Mouse (Mus musculus): ENCODE results near the gene Timp3. TPM values are rescaled to one million over a fixed set of nuclear protein-coding genes. Genes with fewer than 3 reads are reported as not detected.

The Timp3 gene
- total and polyA plus RNA-seq, 3 experiments = not detected

GRCm38 (mm10) chr10:86323275-86323994, 23.3 kb downstream of the Timp3 start:
- no peak overlapping the region for H3K9ac ChIP-seq (ENCODE audit: control insufficient read depth, low read depth, low read length, poor library complexity, severe bottlenecking)
- H3K4me3 ChIP-seq (ENCODE audit: control insufficient read depth in 1 of 2, insufficient read depth in 1 of 2, low read depth in 2 of 2, low read length in 2 of 2) = no peak overlapping the region
- H3K27me3 ChIP-seq (ENCODE audit: control insufficient read depth in 1 of 2, insufficient read depth in 2 of 2, low read length in 2 of 2) = no peaks in the 10 kb centered on the region
- no peak overlapping the region for H3K27ac ChIP-seq (ENCODE audit: control insufficient read depth, low read depth, low read length)
- TF ChIP-seq MAX (IDR thresholded peaks at IDR 0.05; ENCODE audit: low read length) = no peak
- TF ChIP-seq EP300 (IDR thresholded peaks at IDR 0.05; ENCODE audit: low read depth in 1 of 2, low read length in 2 of 2) = no peak
- no peak for TF ChIP-seq POLR2AphosphoS2 (IDR thresholded peaks at IDR 0.05; ENCODE audit: low read length)
- TF ChIP-seq MYC (IDR thresholded peaks at IDR 0.05; ENCODE audit: low read depth, low read length) = no peak
- no peak for TF ChIP-seq CHD2 (IDR thresholded peaks at IDR 0.05; ENCODE audit: low read length)
- TF ChIP-seq ETS1 (IDR thresholded peaks at IDR 0.05; ENCODE audit: low read depth, low read length) = no peak
- TF ChIP-seq HCFC1 (IDR thresholded peaks at IDR 0.05; ENCODE audit: low read depth, low read length) = no peak
- TF ChIP-seq GABPA (IDR thresholded peaks at IDR 0.05; ENCODE audit: low read depth, low read length) = no peak
- TF ChIP-seq POLR2AphosphoS5 (IDR thresholded peaks at IDR 0.05; ENCODE audit: borderline replicate concordance, low read depth, low read length) = no peak
- no peak for TF ChIP-seq SIN3A (IDR thresholded peaks at IDR 0.05; ENCODE audit: low read length)
- TF ChIP-seq BHLHE40 (IDR thresholded peaks at IDR 0.05; ENCODE audit: borderline replicate concordance, low read depth, low read length) = no peak
- DNase-seq (ENCODE audit: low read depth, low spot score) = no peak
- H3K36me3 ChIP-seq (ENCODE audit: control insufficient read depth in 1 of 2, insufficient read depth in 2 of 2, low read length in 2 of 2) = no peaks in the 10 kb centered on the region
- no peaks in the 10 kb centered on the region for H3K4me1 ChIP-seq (ENCODE audit: control insufficient read depth in 1 of 2, insufficient read depth in 2 of 2, low read length in 2 of 2)
- H3K79me2 ChIP-seq (ENCODE audit: control insufficient read depth, insufficient read depth, low read length, poor library complexity) = no peaks in the 10 kb centered on the region
- H3K9me3 ChIP-seq (replicated peaks; ENCODE audit: insufficient read depth, low read length) = no peaks in the 10 kb centered on the region

GRCm38 (mm10) chr10:86325272-86325671, 25.1 kb downstream of the Timp3 start:
- TF ChIP-seq ZMIZ1 (IDR thresholded peaks at IDR 0.05; ENCODE audit: low read depth, low read length) = no peak
- Histone ChIP-seq H3K9me3 (replicated peaks; ENCODE audit: insufficient read depth, low read length) (no peaks in the 10 kb centered on the region), H3K4me3 (ENCODE audit: control insufficient read depth in 1 of 2, insufficient read depth in 1 of 2, low read depth in 2 of 2, low read length in 2 of 2) (no peak overlapping the region), H3K79me2 (ENCODE audit: control insufficient read depth, insufficient read depth, low read length, poor library complexity) (no peaks in the 10 kb centered on the region), H3K27me3 (ENCODE audit: control insufficient read depth in 1 of 2, insufficient read depth in 2 of 2, low read length in 2 of 2) (no peaks in the 10 kb centered on the region), H3K4me1 (ENCODE audit: control insufficient read depth in 1 of 2, insufficient read depth in 2 of 2, low read length in 2 of 2) (no peaks in the 10 kb centered on the region), H3K9ac (ENCODE audit: control insufficient read depth, low read depth, low read length, poor library complexity, severe bottlenecking) (no peak overlapping the region), H3K36me3 (ENCODE audit: control insufficient read depth in 1 of 2, insufficient read depth in 2 of 2, low read length in 2 of 2) (no peaks in the 10 kb centered on the region), H3K27ac (ENCODE audit: control insufficient read depth, low read depth, low read length) (no peak overlapping the region)
- DNase-seq (ENCODE audit: low read depth, low spot score) = no peak

GRCm38 (mm10) chr10:86328143-86328542, 28.0 kb downstream of the Timp3 start:
- H3K36me3 ChIP-seq (ENCODE audit: control insufficient read depth in 1 of 2, insufficient read depth in 2 of 2, low read length in 2 of 2) = no peaks in the 10 kb centered on the region
- no peak for DNase-seq (ENCODE audit: low read depth, low spot score)
- no peaks in the 10 kb centered on the region for H3K79me2 ChIP-seq (ENCODE audit: control insufficient read depth, insufficient read depth, low read length, poor library complexity)
- no peak overlapping the region for H3K27ac ChIP-seq (ENCODE audit: control insufficient read depth, low read depth, low read length)
- no peaks in the 10 kb centered on the region for H3K9me3 ChIP-seq (replicated peaks; ENCODE audit: insufficient read depth, low read length)
- H3K9ac ChIP-seq (ENCODE audit: control insufficient read depth, low read depth, low read length, poor library complexity, severe bottlenecking) = no peak overlapping the region
- no peaks in the 10 kb centered on the region for H3K4me1 ChIP-seq (ENCODE audit: control insufficient read depth in 1 of 2, insufficient read depth in 2 of 2, low read length in 2 of 2)
- H3K4me3 ChIP-seq (ENCODE audit: control insufficient read depth in 1 of 2, insufficient read depth in 1 of 2, low read depth in 2 of 2, low read length in 2 of 2) = no peak overlapping the region
- no peaks in the 10 kb centered on the region for H3K27me3 ChIP-seq (ENCODE audit: control insufficient read depth in 1 of 2, insufficient read depth in 2 of 2, low read length in 2 of 2)
- TF ChIP-seq KAT2A (conservative IDR thresholded peaks at IDR 0.05; ENCODE audit: low read depth, low read length) (no peak), MAFK (IDR thresholded peaks at IDR 0.05; ENCODE audit: borderline replicate concordance, low read depth, low read length) (no peak), E2F4 (IDR thresholded peaks at IDR 0.05; ENCODE audit: borderline replicate concordance, low read depth, low read length) (no peak), BHLHE40 (IDR thresholded peaks at IDR 0.05; ENCODE audit: borderline replicate concordance, low read depth, low read length) (no peak), UBTF (IDR thresholded peaks at IDR 0.05; ENCODE audit: borderline replicate concordance, insufficient read depth, low read depth, low read length) (no peak), TAL1 (IDR thresholded peaks at IDR 0.05; ENCODE audit: low read length) (no peak), SMC3 (IDR thresholded peaks at IDR 0.05; ENCODE audit: low read depth, low read length) (no peak), TCF12 (IDR thresholded peaks at IDR 0.05; ENCODE audit: low read depth, low read length) (no peak), MYB (IDR thresholded peaks at IDR 0.05; ENCODE audit: low read depth, low read length) (no peak), ZMIZ1 (IDR thresholded peaks at IDR 0.05; ENCODE audit: low read depth, low read length) (no peak), MYC (IDR thresholded peaks at IDR 0.05; ENCODE audit: low read depth, low read length) (no peak), USF2 (IDR thresholded peaks at IDR 0.05; ENCODE audit: borderline replicate concordance in 1 of 2, insufficient read depth in 1 of 2, low read depth in 1 of 2, low read length in 2 of 2) (no peak), CTCF (IDR thresholded peaks at IDR 0.05 in 2 of 3, conservative IDR thresholded peaks at IDR 0.05 in 1 of 3; ENCODE audit: control insufficient read depth in 1 of 3, insufficient read depth in 1 of 3, low read depth in 2 of 3, low read length in 3 of 3, poor library complexity in 1 of 3, severe bottlenecking in 1 of 3) (no peak), ZNF384 (IDR thresholded peaks at IDR 0.05; ENCODE audit: low read depth, low read length) (no peak), SIN3A (IDR thresholded peaks at IDR 0.05; ENCODE audit: low read length) (no peak), CHD2 (IDR thresholded peaks at IDR 0.05; ENCODE audit: low read length) (no peak), NRF1 (IDR thresholded peaks at IDR 0.05; ENCODE audit: insufficient read depth, low read depth, low read length, poor library complexity, severe bottlenecking) (no peak)

Data from MEL (cell line).